In the genomic region with DNA sequence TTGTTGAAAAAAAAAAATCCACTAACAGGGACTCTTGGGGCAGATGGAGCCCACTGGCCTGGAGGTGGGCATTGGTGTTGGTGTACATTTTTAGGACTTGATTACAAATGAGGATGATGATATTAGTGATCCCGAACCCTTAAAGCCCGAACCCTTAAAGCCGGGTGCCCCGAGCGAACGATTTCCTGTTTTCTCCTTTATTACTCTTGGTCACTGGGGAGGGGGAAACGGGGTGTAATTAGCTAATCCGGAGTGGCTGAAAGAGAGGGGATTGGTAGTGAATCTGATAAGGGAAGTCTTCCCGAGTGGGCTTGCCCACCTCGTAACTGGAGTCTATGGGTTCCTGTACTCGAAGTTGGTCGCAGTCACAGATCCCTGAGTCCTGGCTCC, we compare ENCODE assay signal across 8 mouse cellular contexts. TPM values are rescaled to one million over a fixed set of nuclear protein-coding genes. Genes with fewer than 3 reads are reported as not detected.
A peak's percentile ranks its signal among the peaks of the same experiment; 100 is the strongest.
DNase-seq lines count a peak whose midpoint lies in the region; ATAC-seq and TF ChIP-seq lines count a peak whose summit lies in the region.

No protein-coding gene starts in this region.

- H3K36me3 ChIP-seq in C2C12 (ENCODE audit: control insufficient read depth, insufficient read depth), result peaks cover 6% of the 10 kb centered on the region
- H3K36me3 ChIP-seq in embryonic facial prominence, embryonic 12.5 days, result no peaks in the 10 kb centered on the region
- H3K36me3 ChIP-seq in hindbrain, embryonic 15.5 days, result no peaks in the 10 kb centered on the region
- H3K36me3 ChIP-seq in liver, postnatal 0 days (replicated peaks; ENCODE audit: insufficient read depth, low read length), result no peaks in the 10 kb centered on the region
- H3K36me3 ChIP-seq in small intestine, adult 2 months (ENCODE audit: control insufficient read depth, insufficient read depth, low read length), result peaks cover 2% of the 10 kb centered on the region; the same call in 1 of the 2 replicates

- TF ChIP-seq POLR2A in small intestine, adult 2 months (IDR thresholded peaks at IDR 0.05; ENCODE audit: low read depth, low read length), result no peak

- peaks cover 60% of the 10 kb centered on the region for H3K79me2 ChIP-seq in C2C12 (ENCODE audit: control insufficient read depth, insufficient read depth)

- no peak for TF ChIP-seq CTCF in C2C12 (IDR thresholded peaks at IDR 0.05; ENCODE audit: control insufficient read depth, insufficient read depth, insufficient read length)
- no peak for TF ChIP-seq CTCF in liver, postnatal 0 days (IDR thresholded peaks at IDR 0.05; ENCODE audit: low read depth)
- TF ChIP-seq CTCF in small intestine, adult 2 months (IDR thresholded peaks at IDR 0.05; ENCODE audit: extremely low read depth, insufficient read length, insufficient replicate concordance, low read depth, low read length), result no peak

- peak overlapping the region; percentile 100 for H3ac ChIP-seq in C2C12 (ENCODE audit: control insufficient read depth, insufficient read length, low read depth)

- H3K4me1 ChIP-seq in embryonic facial prominence, embryonic 12.5 days, result peaks cover 13% of the 10 kb centered on the region
- H3K4me1 ChIP-seq in hindbrain, embryonic 15.5 days (replicated peaks), result peaks cover 32% of the 10 kb centered on the region
- H3K4me1 ChIP-seq in liver, postnatal 0 days (ENCODE audit: insufficient read depth), result peaks cover 28% of the 10 kb centered on the region
- peaks cover 4% of the 10 kb centered on the region; the same call in 1 of the 2 replicates for H3K4me1 ChIP-seq in small intestine, adult 2 months (ENCODE audit: control insufficient read depth, insufficient read depth, insufficient read length, low read length)

- peak overlapping the region; percentile 99 for H3K9ac ChIP-seq in embryonic facial prominence, embryonic 12.5 days
- H3K9ac ChIP-seq in hindbrain, embryonic 15.5 days, result peak overlapping the region; percentile 100
- peak overlapping the region; percentile 99 for H3K9ac ChIP-seq in liver, postnatal 0 days (replicated peaks)

- DNase-seq in cerebellum, adult 18-20 months, result peak; percentile 9 to 25
- no peak for DNase-seq in cerebellum, postnatal 36 days
- DNase-seq in liver, postnatal 0 days, result no peak
- DNase-seq in left cerebral cortex, adult 11 months (ENCODE audit: low spot score), result no peak

- peak overlapping the region; percentile 89 for H3K4me3 ChIP-seq in C2C12 (ENCODE audit: insufficient read depth, poor library complexity, severe bottlenecking)
- peak overlapping the region; percentile 99 for H3K4me3 ChIP-seq in embryonic facial prominence, embryonic 12.5 days
- H3K4me3 ChIP-seq in hindbrain, embryonic 15.5 days, result peak overlapping the region; percentile 99
- H3K4me3 ChIP-seq in liver, postnatal 0 days (ENCODE audit: low read depth, low read length), result peak overlapping the region; percentile 99
- H3K4me3 ChIP-seq in small intestine, adult 2 months (ENCODE audit: low read depth, low read length), result peak overlapping the region; percentile 91

- ATAC-seq in embryonic facial prominence, embryonic 12.5 days (ENCODE audit: insufficient number of reproducible peaks, insufficient read depth, low FRiP score, low TSS enrichment), result no peak
- ATAC-seq in hindbrain, embryonic 15.5 days (ENCODE audit: low FRiP score, low read depth), result no peak
- no peak for ATAC-seq in liver, postnatal 0 days

- no peaks in the 10 kb centered on the region for H3K27me3 ChIP-seq in C2C12 (ENCODE audit: control insufficient read depth, insufficient read depth, insufficient read length)
- no peaks in the 10 kb centered on the region for H3K27me3 ChIP-seq in embryonic facial prominence, embryonic 12.5 days
- H3K27me3 ChIP-seq in hindbrain, embryonic 15.5 days, result no peaks in the 10 kb centered on the region
- no peaks in the 10 kb centered on the region for H3K27me3 ChIP-seq in liver, postnatal 0 days (ENCODE audit: insufficient read depth, low read length)
- no peaks in the 10 kb centered on the region for H3K27me3 ChIP-seq in small intestine, adult 2 months (ENCODE audit: control insufficient read depth, insufficient read depth, low read length)

- WGBS in embryonic facial prominence, embryonic 12.5 days, result 0% methylated on average over 12 of the region's 12 CpGs
- under 1% methylated on average over 12 of the region's 12 CpGs for whole genome bisulfite sequencing in hindbrain, embryonic 15.5 days
- under 1% methylated on average over 12 of the region's 12 CpGs for WGBS in liver, postnatal 0 days (ENCODE audit: insufficient replicate concordance)
- WGBS in small intestine, adult 2 months, result 0% methylated on average over 12 of the region's 12 CpGs

- H3K9me3 ChIP-seq in embryonic facial prominence, embryonic 12.5 days, result no peaks in the 10 kb centered on the region
- no peaks in the 10 kb centered on the region for H3K9me3 ChIP-seq in hindbrain, embryonic 15.5 days
- no peaks in the 10 kb centered on the region for H3K9me3 ChIP-seq in liver, postnatal 0 days (ENCODE audit: low read length)

- peak overlapping the region; percentile 62 for H3K4me2 ChIP-seq in embryonic facial prominence, embryonic 12.5 days (replicated peaks)
- peak overlapping the region; percentile 69 for H3K4me2 ChIP-seq in hindbrain, embryonic 15.5 days
- H3K4me2 ChIP-seq in liver, postnatal 0 days (ENCODE audit: low read depth, low read length), result peak overlapping the region; percentile 77

- H3K79me3 ChIP-seq in C2C12 (ENCODE audit: low read depth), result peaks cover 56% of the 10 kb centered on the region

- TF ChIP-seq EP300 in liver, postnatal 0 days (IDR thresholded peaks at IDR 0.05; ENCODE audit: low read depth), result no peak

- H3K27ac ChIP-seq in embryonic facial prominence, embryonic 12.5 days, result peak overlapping the region; percentile 98
- peak overlapping the region; percentile 99 for H3K27ac ChIP-seq in hindbrain, embryonic 15.5 days (replicated peaks)
- peak overlapping the region; percentile 99 for H3K27ac ChIP-seq in liver, postnatal 0 days (ENCODE audit: low read depth)
- H3K27ac ChIP-seq in small intestine, adult 2 months (ENCODE audit: insufficient read depth, low read depth, low read length), result peak overlapping the region; percentile 95

TF ChIP-seq in C2C12, 6 proteins besides CTCF, POLR2A, EP300 and RAD21:
- TF ChIP-seq MAX (IDR thresholded peaks at IDR 0.05) (no peak), CEBPB (IDR thresholded peaks at IDR 0.05; ENCODE audit: low read depth) (no peak), MYOD1 (IDR thresholded peaks at IDR 0.05; ENCODE audit: control insufficient read depth, insufficient read length, low read depth) (no peak), FOSL1 (IDR thresholded peaks at IDR 0.05; ENCODE audit: insufficient read depth, low read length, poor library complexity, severe bottlenecking) (no peak), MYOG (IDR thresholded peaks at IDR 0.05; ENCODE audit: control insufficient read depth, extremely low read depth, insufficient read length) (no peak), USF1 (IDR thresholded peaks at IDR 0.05; ENCODE audit: low read depth) (no peak)
TF ChIP-seq in C2C12: peak in this region for 0.

RNA-seq across cellular contexts. Expression of a gene that starts 1.0 kb away (rescaled TPM):
- 17.5 TPM for polyA plus RNA-seq in C2C12 (2012; fragmentation: generic; extraction: Trizol)
- 85.6 and 85.8 TPM in 2 replicates for polyA plus RNA-seq in embryonic facial prominence, embryonic 12.5 days (2016; fragmentation: Nextera tagmentation; extraction: Ambion mirVana)
- 71.0 and 72.3 TPM in 2 replicates for polyA plus RNA-seq in hindbrain, embryonic 15.5 days (2015; fragmentation: Nextera tagmentation; extraction: Ambion mirVana)
- 23.0 and 25.3 TPM in 2 replicates for polyA plus RNA-seq in liver, postnatal 0 days (2015; fragmentation: Nextera tagmentation; extraction: Ambion mirVana)
- polyA plus RNA-seq in small intestine, adult 2 months (2012; rRNA removed), result 8.4 and 16.0 TPM in 2 replicates

Comparison
In these comparisons a context has a peak if more than half of its experiments do, and no peak if none do; other contexts are left out.
1. DNase-seq: peak in cerebellum, adult 18-20 months (2 of 2); none in cerebellum, postnatal 36 days (0 of 2), liver, postnatal 0 days (single experiment) and left cerebral cortex, adult 11 months (single experiment).
2. Peak in every context shown above with its lines, with median percentiles within 50 percentile points of each other: H3K4me3 ChIP-seq, H3K27ac ChIP-seq, H3K4me2 ChIP-seq and H3K9ac ChIP-seq.